Mouse (Mus musculus): ENCODE data around the gene Naa35. TPM values are rescaled to one million over a fixed set of nuclear protein-coding genes. Genes with fewer than 3 reads are reported as not detected.

Gene Naa35
- 48.9 TPM for polyA plus RNA-seq (2014; fragmentation: Illumina TruSeq; extraction: RNeasy Lipid Tissue Mini Kit (QIAGEN cat#74804); ENCODE audit: low read depth, low replicate concordance)

GRCm38 (mm10) chr13:59584947-59585647 is at the start of gene Naa35, which contains the start of gene Agtpbp1:
TSS of gene Naa35 (plus strand) at chr13:59585259.
TSS of gene Agtpbp1 (minus strand) at chr13:59585227.

DNA sequence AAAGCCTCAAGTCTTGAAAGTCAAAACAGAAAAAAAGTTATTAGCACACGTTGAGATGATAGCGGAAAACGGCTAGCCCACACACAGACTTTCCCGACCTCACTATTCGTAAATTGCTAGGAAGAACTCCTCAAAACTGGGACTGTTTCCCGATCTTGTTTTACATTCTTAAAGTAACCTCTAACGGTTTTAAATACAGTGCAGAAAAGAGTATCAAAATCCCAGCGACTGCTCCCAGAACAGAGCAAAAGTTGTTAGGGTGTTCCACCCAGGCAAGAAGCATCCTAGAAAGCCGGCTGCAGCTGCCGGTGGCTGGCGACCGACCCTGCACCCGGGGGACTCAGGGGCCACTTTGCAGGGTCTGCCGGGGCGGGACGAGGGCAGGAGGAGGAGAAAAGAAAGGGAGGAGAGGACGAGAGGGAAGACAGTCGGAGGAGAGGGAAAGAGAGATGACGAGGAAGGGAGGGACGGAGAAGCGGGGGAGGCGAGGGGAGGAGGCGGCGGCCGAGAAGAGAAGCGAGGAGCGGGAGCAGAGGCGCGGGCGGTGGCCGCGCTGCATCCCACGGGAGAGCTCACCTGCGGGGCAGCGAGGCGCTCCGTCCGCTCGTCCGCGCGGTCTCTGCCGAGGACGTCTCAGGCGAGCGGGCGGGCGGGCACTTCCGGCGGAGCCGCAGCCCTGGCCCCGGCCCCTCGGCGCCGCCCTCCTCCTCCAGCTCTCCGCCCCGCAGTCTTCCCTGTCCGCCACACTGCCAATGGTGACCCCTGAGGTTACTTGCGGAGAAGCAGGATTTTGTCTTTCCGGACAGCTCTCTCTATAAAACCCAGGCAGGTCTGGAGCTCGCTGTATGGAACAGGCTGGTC is 90.3 kb downstream of the Naa35 start, which contains the start of gene Golm1:
TSS of gene Golm1 (minus strand) at position 661 of the 861 bp plus-strand sequence.

Other genes with a start within 250 kb of the Naa35 start
- gene Agtpbp1, start within 50 bp of the Naa35 start, polyA plus RNA-seq (2014; fragmentation: Illumina TruSeq; extraction: RNeasy Lipid Tissue Mini Kit (QIAGEN cat#74804); ENCODE audit: low read depth, low replicate concordance), result 25.3 TPM
- 34.6 TPM for gene Golm1, start 90.6 kb downstream of the Naa35 start, polyA plus RNA-seq (2014; fragmentation: Illumina TruSeq; extraction: RNeasy Lipid Tissue Mini Kit (QIAGEN cat#74804); ENCODE audit: low read depth, low replicate concordance)
- gene 4921517D22Rik, start 108.8 kb downstream of the Naa35 start, polyA plus RNA-seq (2014; fragmentation: Illumina TruSeq; extraction: RNeasy Lipid Tissue Mini Kit (QIAGEN cat#74804); ENCODE audit: low read depth, low replicate concordance), result 0.21 TPM
- 0.60 TPM for gene Spata31d1a, start 125.1 kb downstream of the Naa35 start, polyA plus RNA-seq (2014; fragmentation: Illumina TruSeq; extraction: RNeasy Lipid Tissue Mini Kit (QIAGEN cat#74804); ENCODE audit: low read depth, low replicate concordance)
- gene Spata31d1b, start 127.0 kb downstream of the Naa35 start, polyA plus RNA-seq (2014; fragmentation: Illumina TruSeq; extraction: RNeasy Lipid Tissue Mini Kit (QIAGEN cat#74804); ENCODE audit: low read depth, low replicate concordance), result 0.82 TPM
- gene Spata31d1d, start 146.5 kb downstream of the Naa35 start, polyA plus RNA-seq (2014; fragmentation: Illumina TruSeq; extraction: RNeasy Lipid Tissue Mini Kit (QIAGEN cat#74804); ENCODE audit: low read depth, low replicate concordance), result 0.78 TPM
- 0.88 TPM for gene 1700014D04Rik, start 161.5 kb downstream of the Naa35 start, polyA plus RNA-seq (2014; fragmentation: Illumina TruSeq; extraction: RNeasy Lipid Tissue Mini Kit (QIAGEN cat#74804); ENCODE audit: low read depth, low replicate concordance)
- gene Isca1, start 184.6 kb downstream of the Naa35 start, polyA plus RNA-seq (2014; fragmentation: Illumina TruSeq; extraction: RNeasy Lipid Tissue Mini Kit (QIAGEN cat#74804); ENCODE audit: low read depth, low replicate concordance), result 95.0 TPM
- not detected for gene Gm49354, start 197.0 kb downstream of the Naa35 start, polyA plus RNA-seq (2014; fragmentation: Illumina TruSeq; extraction: RNeasy Lipid Tissue Mini Kit (QIAGEN cat#74804); ENCODE audit: low read depth, low replicate concordance)
- gene Tut7, start 237.9 kb downstream of the Naa35 start, polyA plus RNA-seq (2014; fragmentation: Illumina TruSeq; extraction: RNeasy Lipid Tissue Mini Kit (QIAGEN cat#74804); ENCODE audit: low read depth, low replicate concordance), result 46.6 TPM